Mouse (Mus musculus) midbrain, embryonic 10.5 days (tissue): Measurements from ENCODE around the gene St5. TPM values are rescaled to one million over a fixed set of nuclear protein-coding genes. Genes with fewer than 3 reads are reported as not detected.

Source experiments
- DNase-seq: peaks from one replicate; pipeline ENCODE4 v3.0.0-alpha.2; 2017; ENCODE audit warnings: low spot score
- H3K27ac ChIP-seq: fragments of 300-500 bp; sonication (generic); replicated peaks from 2 replicates; pipeline ENCODE4 v1.5.1; 2016; ENCODE audit warnings: mild to moderate bottlenecking
- H3K27me3 ChIP-seq: fragments of 300-500 bp; sonication (generic); 2 replicates; pipeline ENCODE4 v1.6.1; 2016; ENCODE audit warnings: low read depth, mild to moderate bottlenecking; ENCODE audit not compliant: poor library complexity, severe bottlenecking
- H3K36me3 ChIP-seq: fragments of 300-500 bp; sonication (generic); 2 replicates; pipeline ENCODE4 v1.6.1; 2016; ENCODE audit warnings: mild to moderate bottlenecking, moderate library complexity
- H3K4me1 ChIP-seq: fragments of 300-500 bp; sonication (generic); 2 replicates; pipeline ENCODE4 v1.6.1; 2016
- H3K4me3 ChIP-seq: fragments of 300-500 bp; sonication (generic); 2 replicates; pipeline ENCODE4 v1.5.1; 2016; ENCODE audit warnings: mild to moderate bottlenecking, moderate library complexity
- H3K9me3 ChIP-seq: fragments of 300-500 bp; sonication (generic); replicated peaks from 2 replicates; pipeline ENCODE4 v1.6.1; 2016; ENCODE audit warnings: mild to moderate bottlenecking
- WGBS: fragments of 180-500 bp; shearing (Covaris S2); methylation state at CpG from one replicate; pipeline ENCODE4 v1.1.7; 2016; 5-methylcytosine and 5-hydroxymethylcytosine counted together
- polyA plus RNA-seq: library from polyadenylated mRNA; unstranded; fragments of >200 nt; fragmentation: Nextera tagmentation; extraction: Ambion mirVana; gene quantifications from 2 replicates; pipeline ENCODE4 v1.2.1, GENCODE M21; 2016

St5 gene
- polyA plus RNA-seq, 1 experiment from 2014 or later: 36.3 TPM

DNA sequence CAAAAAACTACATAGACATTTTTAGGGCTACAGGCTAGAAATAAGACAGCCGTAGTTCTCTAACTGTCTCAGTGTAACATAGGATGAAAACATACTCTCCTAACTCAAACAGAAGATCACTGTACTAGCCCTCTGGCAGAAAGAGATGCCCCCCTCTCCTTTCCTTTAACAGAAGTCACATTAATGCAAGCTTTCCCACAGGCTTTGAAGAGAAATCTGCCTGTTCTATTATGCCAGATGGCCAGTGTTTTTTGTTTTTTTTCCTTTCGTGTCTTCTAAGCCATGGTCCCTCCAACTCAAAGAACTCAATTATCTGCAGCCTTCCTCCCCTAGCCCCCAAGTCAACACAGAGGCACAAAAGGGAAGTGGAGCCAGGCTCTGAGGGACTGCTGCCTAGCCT, 90.9 kb downstream of the St5 start:
- Histone ChIP-seq H3K36me3 (no peaks in the 10 kb centered on the region), H3K4me1 (peaks cover 79% of the 10 kb centered on the region), H3K4me3 (no peak overlapping the region), H3K27me3 (no peaks in the 10 kb centered on the region), H3K27ac (peak overlapping the region; percentile 81), H3K9me3 (no peaks in the 10 kb centered on the region)
- DNase-seq: no peak
- WGBS: 50% methylated on average over 2 of the region's 2 CpGs

- peaks cover 67% of the 10 kb centered on the region for H3K4me1 ChIP-seq
- H3K27ac ChIP-seq: no peak overlapping the region; the same call in 1 of the 2 replicates
- 89% methylated on average over 2 of the region's 2 CpGs for WGBS
Measured at GRCm38 (mm10) chr7:109610348-109610747, 93.1 kb downstream of the St5 start.

GRCm38 (mm10) chr7:109609565-109610345, 93.7 kb downstream of the St5 start:
- no peaks in the 10 kb centered on the region for H3K27me3 ChIP-seq
- no peak overlapping the region for H3K4me3 ChIP-seq
- peak overlapping the region; percentile 1 for H3K27ac ChIP-seq
- WGBS: 55% methylated on average over 6 of the region's 6 CpGs
- no peak for DNase-seq
- H3K4me1 ChIP-seq: peaks cover 61% of the 10 kb centered on the region
- no peaks in the 10 kb centered on the region for H3K9me3 ChIP-seq
- no peaks in the 10 kb centered on the region for H3K36me3 ChIP-seq

More at GRCm38 (mm10) chr7:109610348-109610747, 93.1 kb downstream of the St5 start:
- Histone ChIP-seq H3K36me3 (no peaks in the 10 kb centered on the region), H3K9me3 (no peaks in the 10 kb centered on the region), H3K27me3 (no peaks in the 10 kb centered on the region), H3K4me3 (no peak overlapping the region)
- no peak for DNase-seq

GRCm38 (mm10) chr7:109608831-109609230, 94.6 kb downstream of the St5 start:
- DNase-seq: no peak
- no peaks in the 10 kb centered on the region for H3K27me3 ChIP-seq
- no peaks in the 10 kb centered on the region for H3K36me3 ChIP-seq
- H3K27ac ChIP-seq: no peak overlapping the region
- H3K4me1 ChIP-seq: peaks cover 51% of the 10 kb centered on the region
- H3K9me3 ChIP-seq: no peaks in the 10 kb centered on the region
- 89% methylated on average over 6 of the region's 6 CpGs for WGBS
- no peak overlapping the region for H3K4me3 ChIP-seq

GRCm38 (mm10) chr7:109606994-109607610, 96.3 kb downstream of the St5 start:
- DNase-seq: no peak
- Histone ChIP-seq H3K27me3 (no peaks in the 10 kb centered on the region), H3K27ac (no peak overlapping the region), H3K36me3 (no peaks in the 10 kb centered on the region), H3K9me3 (no peaks in the 10 kb centered on the region), H3K4me3 (no peak overlapping the region), H3K4me1 (peaks cover 42% of the 10 kb centered on the region)
- WGBS: 81% methylated on average over 7 of the region's 7 CpGs

- H3K27ac ChIP-seq: no peak overlapping the region
- H3K27me3 ChIP-seq: no peaks in the 10 kb centered on the region
- WGBS: 76% methylated on average over 5 of the region's 5 CpGs
- peaks cover 20% of the 10 kb centered on the region for H3K4me1 ChIP-seq
- no peak for DNase-seq
- H3K4me3 ChIP-seq: no peak overlapping the region
- no peaks in the 10 kb centered on the region for H3K9me3 ChIP-seq
- no peaks in the 10 kb centered on the region for H3K36me3 ChIP-seq
Measured at GRCm38 (mm10) chr7:109602562-109602961, 100.8 kb downstream of the St5 start.

GRCm38 (mm10) chr7:109602022-109602421, 101.4 kb downstream of the St5 start:
- H3K9me3 ChIP-seq: no peaks in the 10 kb centered on the region
- no peak overlapping the region for H3K4me3 ChIP-seq
- no peak overlapping the region for H3K27ac ChIP-seq
- no peak for DNase-seq
- H3K27me3 ChIP-seq: no peaks in the 10 kb centered on the region
- peaks cover 15% of the 10 kb centered on the region for H3K4me1 ChIP-seq
- H3K36me3 ChIP-seq: no peaks in the 10 kb centered on the region

GRCm38 (mm10) chr7:109600702-109601101, 102.7 kb downstream of the St5 start:
- Histone ChIP-seq H3K4me3 (no peak overlapping the region), H3K36me3 (no peaks in the 10 kb centered on the region), H3K27ac (no peak overlapping the region)

GRCm38 (mm10) chr7:109599998-109600397, 103.4 kb downstream of the St5 start:
- H3K27me3 ChIP-seq: no peaks in the 10 kb centered on the region
- 94% methylated on average over 4 of the region's 4 CpGs for WGBS
- H3K27ac ChIP-seq: no peak overlapping the region
- H3K36me3 ChIP-seq: no peaks in the 10 kb centered on the region
- H3K4me3 ChIP-seq: no peak overlapping the region
- peaks cover 11% of the 10 kb centered on the region; the same call in 1 of the 2 replicates for H3K4me1 ChIP-seq
- no peaks in the 10 kb centered on the region for H3K9me3 ChIP-seq
- DNase-seq: no peak

More at GRCm38 (mm10) chr7:109600702-109601101, 102.7 kb downstream of the St5 start:
- Histone ChIP-seq H3K4me1 (peaks cover 11% of the 10 kb centered on the region; the same call in 1 of the 2 replicates), H3K9me3 (no peaks in the 10 kb centered on the region), H3K27me3 (no peaks in the 10 kb centered on the region)
- 86% methylated on average over 3 of the region's 3 CpGs for WGBS
- DNase-seq: no peak

- no peak overlapping the region for H3K27ac ChIP-seq
- H3K4me1 ChIP-seq: peaks cover 8% of the 10 kb centered on the region; the same call in 1 of the 2 replicates
- WGBS: 86% methylated on average over 2 of the region's 2 CpGs
- DNase-seq: no peak
- no peaks in the 10 kb centered on the region for H3K36me3 ChIP-seq
- no peaks in the 10 kb centered on the region for H3K27me3 ChIP-seq
- H3K4me3 ChIP-seq: no peak overlapping the region
- no peaks in the 10 kb centered on the region for H3K9me3 ChIP-seq
Measured at GRCm38 (mm10) chr7:109594845-109595531, 108.4 kb downstream of the St5 start.

DNA sequence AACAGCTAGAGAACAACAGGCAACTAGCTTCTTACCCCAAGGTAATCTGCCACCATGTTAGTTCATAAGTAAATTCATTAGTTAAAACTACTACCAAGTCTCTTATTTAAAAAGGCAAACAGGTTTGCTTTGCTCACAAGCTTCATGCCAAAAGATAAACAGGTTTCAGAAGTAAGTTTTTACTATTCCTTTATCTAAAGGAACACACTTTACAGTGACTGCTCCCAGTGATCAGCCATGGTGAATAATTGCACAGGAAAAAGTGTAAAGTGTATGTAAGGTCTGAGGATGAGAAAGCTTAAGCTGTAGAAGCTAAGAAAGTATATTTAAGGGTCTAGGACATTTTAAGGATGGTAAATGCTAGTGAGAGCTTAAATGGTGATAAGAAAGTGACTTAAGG, 109.4 kb downstream of the St5 start:
- H3K27ac ChIP-seq: no peak overlapping the region
- peaks cover 11% of the 10 kb centered on the region; the same call in 1 of the 2 replicates for H3K4me1 ChIP-seq
- H3K4me3 ChIP-seq: no peak overlapping the region
- H3K36me3 ChIP-seq: no peaks in the 10 kb centered on the region
- DNase-seq: no peak
- no peaks in the 10 kb centered on the region for H3K9me3 ChIP-seq
- no peaks in the 10 kb centered on the region for H3K27me3 ChIP-seq

- H3K36me3 ChIP-seq: no peaks in the 10 kb centered on the region
- peaks cover 13% of the 10 kb centered on the region; the same call in 1 of the 2 replicates for H3K4me1 ChIP-seq
- H3K27ac ChIP-seq: no peak overlapping the region
- no peaks in the 10 kb centered on the region for H3K9me3 ChIP-seq
- 70% methylated on average over 4 of the region's 4 CpGs for WGBS
- no peak overlapping the region for H3K4me3 ChIP-seq
- DNase-seq: no peak
- no peaks in the 10 kb centered on the region for H3K27me3 ChIP-seq
Measured at GRCm38 (mm10) chr7:109592184-109592583, 111.2 kb downstream of the St5 start.

- H3K4me3 ChIP-seq: no peak overlapping the region
- H3K27ac ChIP-seq: no peak overlapping the region
- no peaks in the 10 kb centered on the region for H3K9me3 ChIP-seq
- 90% methylated on average over 2 of the region's 2 CpGs for WGBS
- no peaks in the 10 kb centered on the region for H3K36me3 ChIP-seq
- H3K4me1 ChIP-seq: peaks cover 13% of the 10 kb centered on the region; the same call in 1 of the 2 replicates
- DNase-seq: no peak
- H3K27me3 ChIP-seq: no peaks in the 10 kb centered on the region
Measured at GRCm38 (mm10) chr7:109590576-109590975, 112.8 kb downstream of the St5 start.
